Mouse (Mus musculus) cerebellum, postnatal 10 days (tissue): ENCODE data around the gene Aadat.
A peak's percentile ranks its signal among the peaks of the same experiment; 100 is the strongest.
"Not testable (repeated sequence)": the region's sequence is repeated elsewhere in the genome, so short reads cannot be mapped to it uniquely, and the experiment has no call there.

Experiments used
- DNase-seq, 2 experiments: peaks; one replicate each; pipeline ENCODE4 v3.0.0; 2021; ENCODE audit warnings: mixed read lengths in 2 of 2

Gene Aadat

GRCm38 (mm10) chr8:60505653-60506521, at the start of gene Aadat:
TSS of gene Aadat (plus strand) at chr8:60505932.
- DNase-seq = peak; percentile 86 to 88

GRCm38 (mm10) chr8:60466686-60467335, 38.9 kb upstream of the Aadat start:
- DNase-seq = peak; percentile 89 to 91

- DNase-seq = no peak
Observed at GRCm38 (mm10) chr8:60490147-60490546, 15.6 kb upstream of the Aadat start.

GRCm38 (mm10) chr8:60491871-60492270, 13.9 kb upstream of the Aadat start:
- DNase-seq = no peak

GRCm38 (mm10) chr8:60492471-60492870, 13.3 kb upstream of the Aadat start:
- DNase-seq = no peak

GRCm38 (mm10) chr8:60494606-60495005, 11.1 kb upstream of the Aadat start:
- DNase-seq = no peak

- not testable (repeated sequence) for DNase-seq
Observed at GRCm38 (mm10) chr8:60495046-60495445, 10.7 kb upstream of the Aadat start.

- DNase-seq = no peak
Observed at GRCm38 (mm10) chr8:60503098-60503497, 2.6 kb upstream of the Aadat start, which contains the start of gene Gm10283. TSS of gene Gm10283 (minus strand) at chr8:60503198.

- DNase-seq = no peak
Observed at GRCm38 (mm10) chr8:60518286-60518685, 12.6 kb downstream of the Aadat start.

- DNase-seq = no peak
Observed at GRCm38 (mm10) chr8:60534945-60535344, 29.2 kb downstream of the Aadat start.

GRCm38 (mm10) chr8:60566783-60567182, 61.1 kb downstream of the Aadat start:
- DNase-seq = no peak

- DNase-seq = peak; percentile 84 to 86
Observed at GRCm38 (mm10) chr8:60577231-60577630, 71.5 kb downstream of the Aadat start.

GRCm38 (mm10) chr8:60583369-60583768, 77.6 kb downstream of the Aadat start:
- DNase-seq = no peak

GRCm38 (mm10) chr8:60591352-60592105, 85.8 kb downstream of the Aadat start:
- not testable (repeated sequence) for DNase-seq

- DNase-seq = peak; percentile 51 to 56
Observed at GRCm38 (mm10) chr8:60594761-60595160, 89.0 kb downstream of the Aadat start.
